Mouse (Mus musculus) right cerebral cortex, postnatal 36 days (tissue): ENCODE measurements around the gene Enpp3.

Experiments used
- DNase-seq, 2 experiments: peaks; one replicate each; pipeline ENCODE4 v3.0.0; 2022; ENCODE audit warnings: low spot score in 2 of 2, mixed read lengths in 1 of 2

Enpp3 gene

GRCm38 (mm10) chr10:24765151-24765755 is 77.4 kb downstream of the Enpp3 start:
- no peak for DNase-seq

GRCm38 (mm10) chr10:24764640-24765039 is 78.0 kb downstream of the Enpp3 start:
- no peak for DNase-seq

DNA sequence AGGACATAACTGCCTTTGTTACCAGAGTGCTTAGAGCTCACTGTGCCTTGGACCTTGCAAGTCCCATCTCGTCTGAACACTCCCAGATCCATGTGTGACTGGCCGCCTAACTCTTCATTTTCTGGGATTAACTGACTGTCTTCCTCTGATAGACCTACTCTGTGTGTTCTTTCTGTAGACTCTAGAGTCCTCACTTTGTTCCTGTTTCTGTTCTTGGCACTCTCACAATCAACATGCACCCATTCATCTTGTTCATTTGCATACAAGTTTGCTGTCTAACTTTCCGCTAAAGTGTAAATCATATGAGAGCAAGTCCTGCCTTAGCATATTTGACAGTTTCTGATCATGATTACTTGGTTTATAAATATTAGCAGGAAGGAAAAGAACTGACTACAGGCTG is 79.4 kb downstream of the Enpp3 start:
- DNase-seq, result no peak

GRCm38 (mm10) chr10:24758326-24758915 is 84.2 kb downstream of the Enpp3 start:
- DNase-seq, result no peak

GRCm38 (mm10) chr10:24754874-24755540 is 87.6 kb downstream of the Enpp3 start:
- DNase-seq, result no peak

- DNase-seq, result no peak
Measured at GRCm38 (mm10) chr10:24754251-24754835, 88.3 kb downstream of the Enpp3 start.

DNA sequence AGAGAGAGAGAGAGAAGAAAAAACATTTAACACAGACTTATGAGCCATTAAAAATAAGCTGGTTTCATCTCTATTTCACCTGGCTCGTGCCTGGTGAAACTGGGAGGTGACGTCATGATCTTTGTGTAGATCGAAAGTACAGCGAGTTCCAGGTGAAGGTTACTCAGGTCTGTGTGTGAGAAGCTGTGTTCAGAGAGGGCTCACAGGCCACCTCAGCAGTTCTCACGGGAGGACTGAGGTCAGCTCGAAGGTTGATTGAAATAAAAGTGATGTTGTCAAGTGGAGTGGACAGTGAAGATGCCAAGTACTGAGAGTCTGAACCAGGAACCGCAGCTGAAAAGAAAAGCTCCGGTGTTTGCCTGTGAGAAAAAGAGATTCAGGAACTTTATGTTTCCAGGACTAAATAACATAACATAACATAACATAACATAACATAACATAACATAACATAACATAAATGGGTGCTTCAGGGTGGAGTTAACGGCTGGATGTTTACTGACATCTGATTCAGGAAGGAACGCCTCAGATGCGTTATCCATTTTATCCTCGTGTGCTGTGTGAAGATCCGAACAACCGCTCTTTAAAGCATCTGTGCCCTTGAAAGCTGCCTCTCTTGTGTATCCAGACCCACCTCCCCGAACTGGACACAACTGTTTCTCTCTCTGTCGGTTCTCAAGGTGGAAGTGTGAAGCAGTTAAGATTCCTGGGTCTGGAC is 88.9 kb downstream of the Enpp3 start:
- no peak for DNase-seq

GRCm38 (mm10) chr10:24742950-24743487 is 99.6 kb downstream of the Enpp3 start:
- DNase-seq, result no peak

DNA sequence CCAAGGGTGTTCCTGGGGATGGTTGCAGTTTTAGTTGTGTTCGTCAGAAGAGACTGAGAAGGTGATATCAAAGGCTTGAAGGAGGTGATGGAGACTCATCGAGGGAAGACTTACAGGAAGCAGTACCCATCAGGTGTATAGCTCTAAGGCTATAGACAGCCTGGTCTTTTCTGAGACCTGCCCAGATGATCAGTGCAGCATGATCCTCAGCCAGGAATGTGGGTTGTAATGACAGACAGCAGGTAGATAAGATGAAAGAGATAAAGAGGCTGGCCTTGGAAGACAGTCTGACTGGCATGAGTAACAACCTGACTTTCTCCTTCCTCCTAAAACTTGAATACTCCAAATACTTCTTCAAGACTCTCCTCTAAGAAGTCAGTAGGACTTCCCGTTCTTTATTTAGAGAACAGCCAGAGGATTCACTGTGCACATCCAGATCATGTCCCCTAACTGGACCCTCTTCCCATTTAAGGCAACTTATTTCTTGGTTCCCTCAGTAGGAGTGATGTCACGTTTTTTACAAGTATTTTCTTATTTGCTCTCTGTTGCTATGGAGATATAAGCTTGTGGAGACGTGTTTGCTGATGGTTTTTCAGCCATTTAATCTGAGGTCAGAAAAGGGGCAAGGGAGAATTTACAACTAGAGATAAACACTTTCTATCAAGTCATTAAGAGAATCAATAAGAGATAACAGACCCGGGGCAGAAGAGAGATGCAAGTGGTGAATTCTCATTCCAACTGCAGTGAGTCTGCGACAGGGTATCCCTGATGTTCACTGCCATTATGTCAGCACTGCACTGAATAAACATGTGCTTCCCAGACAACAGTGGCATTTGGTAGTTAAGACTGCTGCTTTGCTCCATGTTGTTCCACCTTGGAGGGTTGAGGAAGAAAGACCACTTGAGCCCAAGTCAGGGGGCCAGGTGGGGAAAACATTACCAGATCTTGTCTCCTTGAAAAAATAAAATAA is 101.1 kb downstream of the Enpp3 start:
- no peak for DNase-seq

DNA sequence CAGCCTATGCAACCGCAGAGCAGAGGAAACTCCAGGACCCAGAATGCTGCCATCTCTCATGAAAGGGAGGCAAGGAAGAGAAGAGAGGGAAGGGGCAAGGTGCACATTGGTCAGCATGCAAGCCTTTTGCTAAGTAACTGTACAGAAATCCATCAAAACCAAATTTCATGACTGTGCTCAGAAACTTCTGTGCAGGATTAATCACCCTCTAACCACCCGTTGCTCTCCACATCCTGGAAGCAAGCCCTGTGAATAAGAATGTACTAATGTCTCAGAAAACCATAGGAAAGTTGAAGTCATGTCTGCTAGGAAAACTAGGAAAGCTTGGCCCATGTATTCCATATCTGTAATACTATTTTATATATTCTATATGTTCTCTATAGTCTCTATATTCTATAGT is 103.5 kb downstream of the Enpp3 start:
- no peak for DNase-seq

- no peak for DNase-seq
Measured at GRCm38 (mm10) chr10:24738456-24738855, 104.2 kb downstream of the Enpp3 start.

DNA sequence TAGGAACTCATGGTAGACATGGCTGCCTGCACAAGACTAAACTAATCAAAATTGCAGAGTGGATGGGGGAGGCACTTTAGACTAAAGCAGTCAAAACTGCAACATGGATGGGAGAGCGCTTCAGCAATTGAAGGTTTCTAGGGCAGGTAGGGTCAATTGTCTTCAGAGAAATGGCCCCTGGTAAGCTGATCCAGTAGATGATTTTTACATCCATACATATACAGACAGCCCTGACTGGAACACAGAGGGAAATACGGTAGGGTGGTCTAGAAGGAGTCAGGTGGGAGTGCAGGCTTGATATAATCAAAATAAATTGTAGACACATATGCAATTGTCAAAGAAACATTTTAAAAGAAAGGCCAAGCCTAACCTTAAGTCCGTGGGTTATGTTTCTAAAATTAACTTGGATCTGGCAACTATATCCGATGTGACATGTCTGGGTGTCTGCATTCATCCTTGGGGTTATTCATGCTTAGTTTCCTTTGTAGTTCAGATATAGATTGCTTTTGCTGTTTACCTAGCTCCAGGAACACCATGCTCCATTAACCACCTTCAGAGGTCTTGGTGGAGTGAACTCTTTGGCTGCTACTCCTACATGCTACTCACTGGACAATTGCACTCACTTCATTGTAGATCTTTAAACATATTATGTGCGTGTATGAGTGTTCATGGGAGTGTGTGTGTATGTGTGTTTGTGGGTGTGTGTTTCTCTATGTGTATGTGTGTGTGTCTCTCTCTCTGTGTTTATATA is 107.4 kb downstream of the Enpp3 start:
- no peak for DNase-seq

DNA sequence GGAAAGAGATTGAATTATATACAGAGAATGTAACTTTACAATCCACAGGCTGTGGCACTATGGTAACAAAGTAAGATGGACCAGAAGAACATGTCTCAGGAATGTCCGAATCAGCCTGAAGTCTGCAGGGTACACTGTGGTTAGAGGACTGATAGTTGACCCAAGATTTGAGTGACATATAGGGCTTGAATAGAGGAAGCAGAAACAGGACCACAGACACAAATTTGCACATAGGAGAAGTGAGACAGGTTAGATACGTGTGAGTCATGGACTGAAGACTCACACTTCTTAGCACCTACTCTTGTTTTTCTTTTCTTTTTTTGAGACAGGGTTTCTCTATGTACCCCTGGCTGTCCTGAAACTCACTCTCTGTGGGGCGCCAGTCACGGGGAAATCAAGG is 115.1 kb downstream of the Enpp3 start:
- DNase-seq, result no peak

DNA sequence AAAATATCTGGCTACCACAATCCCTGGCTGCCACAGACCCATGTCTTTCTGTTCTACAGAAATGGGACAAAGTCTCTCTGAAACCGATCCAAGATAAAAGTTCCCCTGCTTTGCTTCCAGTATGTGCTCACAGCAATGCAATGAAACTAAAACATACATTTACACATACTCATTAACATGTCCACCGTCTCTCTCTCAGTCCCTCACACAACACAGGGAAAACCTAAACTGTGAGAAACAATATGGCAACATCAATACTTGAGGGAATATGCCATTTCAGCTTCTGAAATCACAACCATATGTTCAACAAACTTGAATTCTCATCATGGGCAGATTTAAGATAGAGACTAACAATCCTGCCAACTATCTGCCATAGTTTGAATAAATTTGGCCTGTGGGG is 117.4 kb downstream of the Enpp3 start:
- no peak for DNase-seq
